Mouse (Mus musculus): ENCODE measurements around the gene Rab30.

Rab30 gene

DNA sequence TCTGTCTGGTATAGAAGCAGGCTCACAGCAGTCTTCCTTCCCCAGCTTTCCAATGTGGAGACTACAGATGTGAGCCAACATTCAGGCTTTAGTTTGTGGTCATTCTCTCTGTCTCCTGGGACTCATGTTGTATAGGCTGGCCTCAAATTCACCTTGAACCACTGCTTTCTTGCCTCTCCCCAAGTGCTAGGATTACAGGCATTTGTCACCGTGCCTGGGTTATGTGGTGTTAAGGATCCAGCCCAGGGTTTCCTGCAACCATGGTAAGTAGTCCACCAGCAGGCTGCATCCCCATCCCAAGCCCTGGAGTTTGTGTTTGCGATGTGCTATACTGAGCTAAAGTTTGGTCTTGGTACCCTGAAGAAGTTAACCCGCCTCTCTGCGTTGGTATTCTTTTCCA, 35.2 kb downstream of the Rab30 start:
- TF ChIP-seq CTCF (conservative IDR thresholded peaks at IDR 0.05; ENCODE audit: low read length): no peak
- TF ChIP-seq POU5F1 (IDR thresholded peaks at IDR 0.05; ENCODE audit: borderline replicate concordance, low read length): no peak
- no peak for TF ChIP-seq NANOG (IDR thresholded peaks at IDR 0.05; ENCODE audit: borderline replicate concordance, low read length)
- Histone ChIP-seq H3K36me3 (ENCODE audit: insufficient read depth, low read length) (peaks cover 3% of the 10 kb centered on the region; the same call in 1 of the 2 replicates), H3K4me3 (replicated peaks; ENCODE audit: low read length) (peak overlapping the region; percentile 26; the same call in 1 of the 2 replicates), H3K27me3 (ENCODE audit: insufficient read depth, low read length) (no peaks in the 10 kb centered on the region), H3K9me3 (ENCODE audit: low read length) (no peaks in the 10 kb centered on the region), H3K4me1 (replicated peaks; ENCODE audit: low read depth, low read length) (peaks cover 28% of the 10 kb centered on the region)

GRCm38 (mm10) chr7:92777108-92777973, 35.9 kb downstream of the Rab30 start:
- Histone ChIP-seq H3K27me3 (ENCODE audit: insufficient read depth, low read length) (no peaks in the 10 kb centered on the region), H3K4me1 (replicated peaks; ENCODE audit: low read depth, low read length) (peaks cover 26% of the 10 kb centered on the region), H3K36me3 (ENCODE audit: insufficient read depth, low read length) (peaks cover 3% of the 10 kb centered on the region; the same call in 1 of the 2 replicates), H3K9me3 (ENCODE audit: low read length) (no peaks in the 10 kb centered on the region), H3K4me3 (replicated peaks; ENCODE audit: low read length) (peak overlapping the region; percentile 26; the same call in 1 of the 2 replicates)
- TF ChIP-seq NANOG (IDR thresholded peaks at IDR 0.05; ENCODE audit: borderline replicate concordance, low read length) (no peak), CTCF (conservative IDR thresholded peaks at IDR 0.05; ENCODE audit: low read length) (no peak), POU5F1 (IDR thresholded peaks at IDR 0.05; ENCODE audit: borderline replicate concordance, low read length) (no peak)

GRCm38 (mm10) chr7:92779058-92779457, 37.7 kb downstream of the Rab30 start:
- Histone ChIP-seq H3K4me3 (replicated peaks; ENCODE audit: low read length) (no peak overlapping the region), H3K9me3 (ENCODE audit: low read length) (no peaks in the 10 kb centered on the region), H3K36me3 (ENCODE audit: insufficient read depth, low read length) (peaks cover 3% of the 10 kb centered on the region; the same call in 1 of the 2 replicates), H3K4me1 (replicated peaks; ENCODE audit: low read depth, low read length) (peaks cover 26% of the 10 kb centered on the region), H3K27me3 (ENCODE audit: insufficient read depth, low read length) (no peaks in the 10 kb centered on the region)
- TF ChIP-seq CTCF (conservative IDR thresholded peaks at IDR 0.05; ENCODE audit: low read length): no peak
- TF ChIP-seq NANOG (IDR thresholded peaks at IDR 0.05; ENCODE audit: borderline replicate concordance, low read length): no peak
- no peak for TF ChIP-seq POU5F1 (IDR thresholded peaks at IDR 0.05; ENCODE audit: borderline replicate concordance, low read length)

GRCm38 (mm10) chr7:92781361-92781760, 40.0 kb downstream of the Rab30 start:
- Histone ChIP-seq H3K4me1 (replicated peaks; ENCODE audit: low read depth, low read length) (peaks cover 11% of the 10 kb centered on the region), H3K4me3 (replicated peaks; ENCODE audit: low read length) (no peak overlapping the region), H3K36me3 (ENCODE audit: insufficient read depth, low read length) (no peaks in the 10 kb centered on the region), H3K9me3 (ENCODE audit: low read length) (peaks cover 19% of the 10 kb centered on the region), H3K27me3 (ENCODE audit: insufficient read depth, low read length) (no peaks in the 10 kb centered on the region)
- TF ChIP-seq NANOG (IDR thresholded peaks at IDR 0.05; ENCODE audit: borderline replicate concordance, low read length): no peak
- peak; percentile 34 for TF ChIP-seq CTCF (conservative IDR thresholded peaks at IDR 0.05; ENCODE audit: low read length)
- TF ChIP-seq POU5F1 (IDR thresholded peaks at IDR 0.05; ENCODE audit: borderline replicate concordance, low read length): no peak

DNA sequence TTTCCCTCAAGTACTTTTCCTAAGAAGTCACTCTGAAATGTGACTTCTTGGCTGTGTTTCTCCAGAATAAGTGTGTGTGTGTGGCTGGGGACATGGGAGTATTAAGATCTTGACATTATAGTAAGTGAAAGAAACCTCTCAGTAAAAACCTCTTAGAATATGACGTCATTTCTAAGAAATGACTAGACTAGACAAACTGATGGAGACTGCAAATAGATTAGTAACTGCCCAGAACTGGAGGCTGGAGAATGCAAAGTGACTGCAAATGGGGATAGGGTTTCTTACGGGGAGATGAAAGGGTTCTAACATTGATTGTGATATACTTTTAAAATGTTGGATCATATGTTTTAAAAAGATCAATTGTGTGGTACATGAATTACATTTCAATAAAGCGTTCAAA, 40.5 kb downstream of the Rab30 start:
- peaks cover 19% of the 10 kb centered on the region for H3K9me3 ChIP-seq (ENCODE audit: low read length)
- H3K36me3 ChIP-seq (ENCODE audit: insufficient read depth, low read length): no peaks in the 10 kb centered on the region
- TF ChIP-seq NANOG (IDR thresholded peaks at IDR 0.05; ENCODE audit: borderline replicate concordance, low read length) (no peak), CTCF (conservative IDR thresholded peaks at IDR 0.05; ENCODE audit: low read length) (no peak), POU5F1 (IDR thresholded peaks at IDR 0.05; ENCODE audit: borderline replicate concordance, low read length) (no peak)
- H3K27me3 ChIP-seq (ENCODE audit: insufficient read depth, low read length): no peaks in the 10 kb centered on the region
- no peak overlapping the region for H3K4me3 ChIP-seq (replicated peaks; ENCODE audit: low read length)
- H3K4me1 ChIP-seq (replicated peaks; ENCODE audit: low read depth, low read length): peaks cover 6% of the 10 kb centered on the region

DNA sequence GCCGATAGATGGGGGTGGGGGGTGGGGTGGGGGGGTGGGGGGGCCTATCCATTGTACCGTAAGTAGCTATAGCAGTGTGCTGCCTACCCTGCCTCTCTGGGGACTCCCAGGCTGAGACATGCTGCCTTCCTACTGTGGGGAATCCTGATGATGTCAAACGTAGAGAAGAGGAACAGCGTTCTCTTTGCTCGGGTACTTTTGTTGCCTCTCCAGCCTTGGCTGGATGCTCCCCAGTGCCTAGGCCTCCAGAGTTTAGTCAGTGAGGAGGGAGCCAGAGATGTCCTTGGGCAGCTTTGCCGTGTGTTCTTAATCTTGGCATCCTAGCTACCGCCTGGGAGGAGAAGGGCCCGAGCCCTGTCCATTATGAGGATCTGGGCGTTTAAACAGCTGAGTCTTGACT, 41.1 kb downstream of the Rab30 start:
- no peak for TF ChIP-seq POU5F1 (IDR thresholded peaks at IDR 0.05; ENCODE audit: borderline replicate concordance, low read length)
- TF ChIP-seq CTCF (conservative IDR thresholded peaks at IDR 0.05; ENCODE audit: low read length): no peak
- no peak for TF ChIP-seq NANOG (IDR thresholded peaks at IDR 0.05; ENCODE audit: borderline replicate concordance, low read length)

DNA sequence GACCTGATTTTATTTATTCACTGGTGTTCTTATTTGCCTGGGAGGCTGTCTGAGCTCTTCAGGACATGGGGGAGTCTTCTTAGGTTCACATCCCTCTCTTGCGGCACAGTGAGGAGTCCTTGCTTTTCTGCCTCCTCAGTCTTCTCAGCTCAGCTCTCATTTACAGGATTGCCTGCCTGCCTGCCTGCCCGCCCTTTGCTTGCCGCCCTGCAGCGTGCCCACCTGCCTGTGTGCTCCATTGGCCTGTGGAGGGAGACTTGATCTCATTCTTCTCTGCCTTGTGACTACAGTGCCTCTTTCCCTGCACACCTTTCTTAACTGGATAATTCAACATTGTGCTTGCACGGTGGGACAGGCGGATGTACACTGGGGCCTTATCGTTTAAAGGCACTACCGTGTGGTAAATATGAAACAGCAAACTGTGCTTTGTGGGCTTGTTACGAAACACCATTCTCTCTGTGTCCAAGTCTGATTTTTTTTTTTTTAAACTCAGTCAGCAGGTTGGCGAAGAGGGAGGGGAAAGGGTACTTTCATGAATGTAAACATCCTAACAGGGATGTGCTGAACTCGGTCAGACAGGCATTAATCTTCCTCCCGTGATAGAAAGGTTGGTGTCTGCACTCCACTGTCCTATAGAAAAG, 41.9 kb downstream of the Rab30 start:
- Histone ChIP-seq H3K27me3 (ENCODE audit: insufficient read depth, low read length) (no peaks in the 10 kb centered on the region), H3K4me1 (replicated peaks; ENCODE audit: low read depth, low read length) (no peaks in the 10 kb centered on the region), H3K9me3 (ENCODE audit: low read length) (peaks cover 19% of the 10 kb centered on the region), H3K36me3 (ENCODE audit: insufficient read depth, low read length) (no peaks in the 10 kb centered on the region), H3K4me3 (replicated peaks; ENCODE audit: low read length) (no peak overlapping the region)
- no peak for TF ChIP-seq POU5F1 (IDR thresholded peaks at IDR 0.05; ENCODE audit: borderline replicate concordance, low read length)
- no peak for TF ChIP-seq CTCF (conservative IDR thresholded peaks at IDR 0.05; ENCODE audit: low read length)
- no peak for TF ChIP-seq NANOG (IDR thresholded peaks at IDR 0.05; ENCODE audit: borderline replicate concordance, low read length)

More for the DNA sequence above, 41.1 kb downstream of the Rab30 start:
- H3K9me3 ChIP-seq (ENCODE audit: low read length): peaks cover 19% of the 10 kb centered on the region
- no peaks in the 10 kb centered on the region for H3K36me3 ChIP-seq (ENCODE audit: insufficient read depth, low read length)
- H3K4me1 ChIP-seq (replicated peaks; ENCODE audit: low read depth, low read length): peaks cover under 1% of the 10 kb centered on the region; the same call in 1 of the 2 replicates
- H3K27me3 ChIP-seq (ENCODE audit: insufficient read depth, low read length): no peaks in the 10 kb centered on the region
- no peak overlapping the region for H3K4me3 ChIP-seq (replicated peaks; ENCODE audit: low read length)

- H3K4me1 ChIP-seq (replicated peaks; ENCODE audit: low read depth, low read length): no peaks in the 10 kb centered on the region
- no peak for TF ChIP-seq CTCF (conservative IDR thresholded peaks at IDR 0.05; ENCODE audit: low read length)
- no peak for TF ChIP-seq NANOG (IDR thresholded peaks at IDR 0.05; ENCODE audit: borderline replicate concordance, low read length)
- no peak overlapping the region for H3K4me3 ChIP-seq (replicated peaks; ENCODE audit: low read length)
- peaks cover 19% of the 10 kb centered on the region for H3K9me3 ChIP-seq (ENCODE audit: low read length)
- no peaks in the 10 kb centered on the region for H3K27me3 ChIP-seq (ENCODE audit: insufficient read depth, low read length)
- no peaks in the 10 kb centered on the region for H3K36me3 ChIP-seq (ENCODE audit: insufficient read depth, low read length)
Observed at GRCm38 (mm10) chr7:92783914-92784313, 42.5 kb downstream of the Rab30 start.

All from E14TG2a.4 (cell line).